Mouse (Mus musculus) adipocyte (in vitro differentiated cells): Measurements from ENCODE around the gene Sh2d1b2.
"Not testable (repeated sequence)": the region's sequence is repeated elsewhere in the genome, so short reads cannot be mapped to it uniquely, and the experiment has no call there.

ENCODE experiments used
- DNase-seq: peaks from one replicate; pipeline ENCODE4 v3.0.0-alpha.2; 2016; ENCODE audit warnings: low spot score

Sh2d1b2 gene

DNA sequence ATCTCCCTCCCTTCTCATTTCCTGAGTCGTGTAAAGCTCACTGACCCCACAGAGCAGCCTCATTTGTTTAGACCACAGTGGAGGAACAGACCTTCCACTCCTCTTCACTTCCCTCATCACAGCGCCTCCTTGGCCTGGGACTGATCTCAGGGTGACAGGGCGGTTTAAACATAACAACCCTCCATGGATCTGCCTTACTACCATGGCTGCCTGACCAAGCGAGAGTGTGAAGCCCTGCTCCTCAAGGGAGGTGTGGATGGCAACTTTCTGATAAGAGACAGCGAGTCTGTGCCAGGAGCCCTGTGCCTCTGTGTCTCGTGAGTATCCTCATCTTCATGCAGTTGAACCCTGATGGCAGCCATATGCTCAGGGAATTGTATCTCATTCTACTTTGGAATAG, at the start of gene Sh2d1b2:
TSS of gene Sh2d1b2 (plus strand) at position 62 of the 400 bp plus-strand sequence.
- not testable (repeated sequence) for DNase-seq

DNA sequence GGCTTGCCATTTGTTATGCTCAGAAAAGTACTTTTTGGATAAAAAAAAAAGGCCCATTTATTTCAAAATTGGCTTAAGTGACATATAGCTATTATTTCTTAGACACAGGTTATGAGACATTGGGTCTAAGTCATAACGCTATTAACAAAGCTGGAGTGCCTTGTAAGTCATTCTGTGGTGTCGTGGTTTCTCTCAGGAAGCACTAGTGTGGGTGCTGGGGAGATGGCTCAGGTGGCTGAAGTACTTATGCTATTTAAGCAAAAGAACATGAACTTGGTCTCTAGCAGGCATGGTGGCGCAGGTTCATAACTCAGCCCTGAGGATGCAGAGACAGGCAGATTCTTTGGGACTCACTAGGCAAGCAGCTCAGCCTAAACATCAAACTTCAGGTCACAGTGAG, 47.4 kb upstream of the Sh2d1b2 start:
- no peak for DNase-seq

DNA sequence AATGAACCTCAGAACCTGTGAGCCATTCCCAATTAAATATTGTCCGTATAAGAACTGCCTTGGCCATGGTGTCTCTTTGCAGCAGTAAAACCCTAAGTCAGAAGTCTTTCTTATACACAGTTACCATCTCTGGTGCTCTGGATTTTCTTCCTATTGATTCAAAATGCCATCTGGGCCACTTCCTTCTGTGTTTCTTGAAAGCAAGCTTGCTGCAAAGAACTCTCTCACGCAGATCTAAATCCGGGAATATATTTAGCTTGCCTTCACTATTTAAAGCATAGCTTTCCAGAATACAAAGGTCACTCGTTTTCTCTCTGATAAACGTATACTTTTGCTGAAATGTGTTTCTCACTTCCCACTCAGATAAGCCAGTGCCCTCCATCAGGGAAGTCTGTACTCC, 46.0 kb upstream of the Sh2d1b2 start:
- no peak for DNase-seq

GRCm38 (mm10) chr1:170188601-170189000, 43.9 kb upstream of the Sh2d1b2 start:
- DNase-seq = peak; percentile 96

DNA sequence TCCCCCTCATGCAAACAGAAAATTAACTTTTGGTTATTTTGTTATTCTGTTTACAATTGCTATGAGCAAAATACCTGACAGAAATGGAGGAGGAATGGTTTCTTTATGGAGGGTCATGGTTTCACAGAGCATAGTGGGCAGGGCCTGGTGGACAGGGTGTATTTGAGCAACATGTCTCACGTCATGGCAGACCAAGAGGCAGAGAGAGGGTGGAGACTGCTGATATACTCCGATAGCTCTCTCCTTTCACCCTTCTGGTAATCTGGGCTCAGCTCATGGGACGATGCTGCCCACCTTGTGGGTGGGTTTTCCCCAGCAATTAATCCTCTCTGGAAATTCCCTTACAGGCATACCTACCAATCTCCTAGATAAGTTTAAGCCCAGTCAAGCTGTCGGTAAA, 42.3 kb upstream of the Sh2d1b2 start:
- DNase-seq = no peak

DNA sequence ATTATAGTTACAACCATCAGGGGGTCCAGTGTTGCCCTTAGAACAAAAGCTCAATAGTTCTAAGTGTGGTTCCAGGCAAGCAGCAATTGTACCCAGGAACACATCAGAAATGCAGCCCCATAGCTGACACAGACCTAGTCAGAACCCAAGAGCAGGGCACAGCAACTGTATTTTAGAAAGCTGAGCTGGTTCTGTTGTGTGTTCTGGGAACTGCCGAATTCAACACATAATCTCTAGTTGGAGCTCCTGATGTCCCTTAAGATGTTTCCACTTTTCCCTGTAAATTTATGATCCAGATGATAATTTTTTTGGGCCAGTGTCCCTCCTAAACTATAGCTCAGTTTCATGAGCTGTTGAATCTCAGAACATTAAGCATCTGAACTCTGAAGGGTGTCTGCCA, 40.6 kb upstream of the Sh2d1b2 start:
- DNase-seq = no peak

GRCm38 (mm10) chr1:170196211-170196610, 36.3 kb upstream of the Sh2d1b2 start:
- DNase-seq = no peak

DNA sequence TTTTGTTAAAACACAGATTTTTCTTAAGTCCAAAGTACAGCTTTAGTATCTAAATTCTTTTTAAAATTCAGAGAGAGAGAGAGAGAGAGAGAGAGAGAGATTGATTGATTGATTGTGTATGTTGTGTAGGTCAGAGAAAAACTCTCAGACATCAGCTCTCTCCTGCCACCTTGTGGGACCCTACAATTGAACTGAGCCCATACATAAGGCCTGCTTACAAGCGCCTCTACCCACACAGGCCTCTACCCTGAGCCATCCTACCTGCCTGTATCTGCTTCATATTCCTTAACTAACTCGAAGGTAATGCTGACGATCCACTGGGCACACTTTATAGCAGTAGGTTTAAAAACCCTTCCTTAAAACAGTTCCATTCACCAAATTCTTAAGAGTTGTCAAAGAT, 32.2 kb upstream of the Sh2d1b2 start:
- peak; percentile 50 for DNase-seq

- DNase-seq = no peak
Observed at GRCm38 (mm10) chr1:170206395-170206794, 26.2 kb upstream of the Sh2d1b2 start.

- no peak for DNase-seq
Observed at GRCm38 (mm10) chr1:170213181-170213879, 19.2 kb upstream of the Sh2d1b2 start.

GRCm38 (mm10) chr1:170214383-170214756, 18.2 kb upstream of the Sh2d1b2 start:
- no peak for DNase-seq

GRCm38 (mm10) chr1:170214757-170215522, 17.6 kb upstream of the Sh2d1b2 start, which contains the start of gene Uhmk1:
Gene Uhmk1, minus strand, starts transcription at chr1:170215397.
- DNase-seq = peak; percentile 84

DNA sequence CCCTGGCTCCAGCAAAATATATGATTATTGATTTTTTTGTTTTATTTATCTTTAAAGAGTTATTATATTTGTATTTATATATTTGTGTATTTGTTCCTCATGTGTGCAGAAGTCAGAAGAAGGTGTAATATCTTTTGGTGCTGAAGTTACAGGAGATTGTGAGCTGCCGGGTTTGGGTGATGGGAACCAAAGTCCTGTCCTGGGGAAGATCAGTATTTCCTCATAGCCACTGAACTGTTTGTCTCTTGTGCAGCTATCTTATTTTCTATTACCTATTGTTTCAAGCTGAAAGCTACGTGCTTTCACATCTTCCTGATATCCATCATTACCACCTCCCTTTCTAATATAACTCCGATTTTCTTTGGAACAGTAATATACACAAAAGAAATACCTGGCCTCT, 17.0 kb upstream of the Sh2d1b2 start:
- DNase-seq = no peak

- peak; percentile 43 for DNase-seq
Observed at GRCm38 (mm10) chr1:170218091-170218884, 14.3 kb upstream of the Sh2d1b2 start.

- DNase-seq = no peak
Observed at GRCm38 (mm10) chr1:170220351-170220750, 12.2 kb upstream of the Sh2d1b2 start.

- no peak for DNase-seq
Observed at GRCm38 (mm10) chr1:170223276-170223675, 9.3 kb upstream of the Sh2d1b2 start.

DNA sequence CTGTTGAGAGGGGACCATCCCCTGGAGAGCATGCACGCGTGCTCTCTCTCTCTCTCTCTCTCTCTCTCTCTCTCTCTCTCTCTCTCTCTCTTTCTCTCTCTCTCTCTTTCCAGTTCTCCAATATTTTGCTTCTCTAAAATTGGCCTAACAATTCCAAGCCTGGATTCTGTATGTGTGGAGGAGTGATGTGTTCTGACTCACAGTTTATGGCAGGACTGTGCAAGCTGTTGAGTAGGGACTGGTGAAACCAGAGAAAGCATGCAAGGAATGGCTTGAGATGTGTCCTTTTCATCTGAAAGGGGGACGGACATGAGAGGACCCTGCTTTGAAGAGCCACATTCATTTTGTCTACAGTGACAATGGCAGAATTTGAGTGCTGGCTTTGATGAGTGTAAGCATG, 12.5 kb downstream of the Sh2d1b2 start:
- no peak for DNase-seq

GRCm38 (mm10) chr1:170254893-170255559, 22.5 kb downstream of the Sh2d1b2 start:
- no peak for DNase-seq

- peak; percentile 88 for DNase-seq
Observed at GRCm38 (mm10) chr1:170255560-170255910, 23.0 kb downstream of the Sh2d1b2 start.

DNA sequence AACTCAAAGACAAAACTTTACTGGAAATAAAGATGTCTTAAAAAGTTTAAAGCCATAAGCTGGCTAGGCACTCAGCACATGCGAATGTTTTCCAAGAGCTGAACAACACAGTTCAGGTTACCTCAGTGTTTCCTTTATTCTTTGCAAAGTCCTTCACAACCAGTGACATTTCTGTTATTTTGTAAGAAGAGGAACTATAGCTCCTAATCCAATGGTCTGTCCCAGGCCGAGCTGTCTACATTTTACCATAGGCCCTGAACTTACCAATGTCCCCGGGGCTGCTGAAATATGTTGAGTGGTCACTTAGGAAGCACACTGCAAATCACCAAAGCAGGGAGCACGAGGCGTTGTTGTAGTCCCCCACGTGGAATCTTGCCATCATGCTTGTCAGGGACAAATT, 37.7 kb downstream of the Sh2d1b2 start:
- no peak for DNase-seq

GRCm38 (mm10) chr1:170270696-170271095, 38.1 kb downstream of the Sh2d1b2 start:
- DNase-seq = no peak

DNA sequence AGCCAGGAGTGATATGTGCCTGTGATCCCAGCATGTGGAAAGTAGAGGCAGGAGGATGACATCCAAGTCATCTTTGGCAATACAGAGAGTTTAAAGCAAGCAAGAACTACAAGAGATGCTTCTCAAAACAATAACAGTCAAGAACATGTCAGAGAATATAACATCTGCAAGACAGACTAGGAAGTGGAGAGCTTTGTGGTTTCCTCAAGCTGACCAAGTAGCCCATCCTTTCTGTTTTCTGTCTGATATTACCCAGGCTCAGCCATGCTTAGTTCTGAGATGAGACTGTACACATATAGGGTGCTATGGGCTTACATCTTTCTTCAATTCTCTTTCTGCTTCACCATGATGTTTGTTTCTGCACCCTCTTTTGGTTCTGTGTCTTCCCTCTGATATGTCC, 40.7 kb downstream of the Sh2d1b2 start:
- DNase-seq = no peak
